26 mouse cellular contexts compared by ENCODE assay signal in the genomic region with DNA sequence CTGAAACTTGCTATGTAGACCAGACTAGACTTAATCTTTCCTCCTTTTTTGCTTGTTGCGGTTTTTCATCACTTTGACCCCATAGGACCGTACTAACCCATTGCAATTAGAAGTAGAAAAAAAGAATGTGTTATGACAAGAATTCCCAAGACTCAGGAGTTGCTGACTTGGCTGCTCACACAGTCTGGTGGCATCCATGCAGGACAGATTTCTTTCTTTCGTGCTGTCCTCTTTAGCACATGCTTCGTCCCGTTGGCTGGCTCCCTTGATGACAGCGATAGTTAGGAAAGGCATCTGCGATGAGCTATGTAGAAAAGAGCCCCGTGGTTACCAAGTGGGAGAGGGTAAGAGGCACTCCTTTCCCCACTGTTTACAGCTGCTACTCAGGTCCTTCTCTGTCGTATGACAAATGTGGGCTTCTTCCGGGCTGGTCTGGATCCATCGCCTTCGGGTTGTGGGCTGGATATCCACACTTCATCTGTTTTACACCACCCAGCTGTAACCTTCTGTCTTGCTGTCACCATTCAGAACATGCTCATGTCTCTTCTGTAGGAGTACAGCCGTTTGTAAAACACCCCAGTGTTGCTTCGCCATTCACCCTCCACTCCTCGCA. TPM values are rescaled to one million over a fixed set of nuclear protein-coding genes. Genes with fewer than 3 reads are reported as not detected.
DNase-seq lines count a peak whose midpoint lies in the region; ATAC-seq and TF ChIP-seq lines count a peak whose summit lies in the region.
"Had no signal": no experiment of that assay in that cellular context is flagged by ENCODE, and none has a peak within 500 bp of the region (broad histone marks: within the 10 kb centered on the region; RNA-seq: fewer than 3 reads in every experiment).

No protein-coding gene starts in this region.

- no peaks in the 10 kb centered on the region for H3K4me1 ChIP-seq in forebrain, embryonic 10.5 days
- no peaks in the 10 kb centered on the region for H3K4me1 ChIP-seq in forebrain, embryonic 12.5 days
- peaks cover 8% of the 10 kb centered on the region; the same call in 1 of the 2 replicates for H3K4me1 ChIP-seq in hindbrain, embryonic 15.5 days (replicated peaks)
- H3K4me1 ChIP-seq in hindbrain, postnatal 0 days (ENCODE audit: insufficient read depth, low read length): no peaks in the 10 kb centered on the region
- peaks cover 4% of the 10 kb centered on the region for H3K4me1 ChIP-seq in lung, embryonic 16.5 days (replicated peaks; ENCODE audit: control insufficient read depth, insufficient read depth, low read length)
- H3K4me1 ChIP-seq in olfactory bulb, adult 2 months (ENCODE audit: control insufficient read depth, insufficient read depth, low read length): peaks cover 39% of the 10 kb centered on the region
- H3K4me1 ChIP-seq: embryonic facial prominence, embryonic 13.5 days; liver, embryonic 12.5 days; midbrain, embryonic 15.5 days had no signal

- H3K9me3 ChIP-seq in forebrain, embryonic 10.5 days: no peaks in the 10 kb centered on the region
- H3K9me3 ChIP-seq in forebrain, embryonic 12.5 days: no peaks in the 10 kb centered on the region
- H3K9me3 ChIP-seq in hindbrain, embryonic 15.5 days: no peaks in the 10 kb centered on the region
- H3K9me3 ChIP-seq in hindbrain, postnatal 0 days (ENCODE audit: low read length): no peaks in the 10 kb centered on the region
- no peaks in the 10 kb centered on the region for H3K9me3 ChIP-seq in lung, embryonic 16.5 days (ENCODE audit: control insufficient read depth, low read length)
- H3K9me3 ChIP-seq: embryonic facial prominence, embryonic 13.5 days; limb, embryonic 10.5 days; liver, embryonic 12.5 days; lung, embryonic 15.5 days; midbrain, embryonic 15.5 days had no signal

- H3K4me2 ChIP-seq in forebrain, embryonic 12.5 days: no peak overlapping the region
- H3K4me2 ChIP-seq in hindbrain, embryonic 15.5 days: no peak overlapping the region
- no peak overlapping the region for H3K4me2 ChIP-seq in hindbrain, postnatal 0 days (ENCODE audit: low read depth, low read length)
- peak overlapping the region; percentile 29 for H3K4me2 ChIP-seq in lung, embryonic 16.5 days (ENCODE audit: low read depth, low read length)
- H3K4me2 ChIP-seq: embryonic facial prominence, embryonic 13.5 days; heart, embryonic 11.5 days; liver, embryonic 12.5 days; lung, embryonic 15.5 days; midbrain, embryonic 15.5 days had no signal

- TF ChIP-seq CTCF in hindbrain, postnatal 0 days (IDR thresholded peaks at IDR 0.05; ENCODE audit: low read depth): no peak
- TF ChIP-seq CTCF in olfactory bulb, adult 2 months (IDR thresholded peaks at IDR 0.05; ENCODE audit: insufficient read depth, low read depth, low read length): no peak

- DNase-seq in forebrain, embryonic 10.5 days (ENCODE audit: extremely low spot score, low spot score): no peak
- no peak for DNase-seq in hindbrain, postnatal 0 days (ENCODE audit: low spot score)
- no peak for DNase-seq in lung, postnatal 14 days
- no peak for DNase-seq in natural killer cell, adult 2 months (ENCODE audit: low spot score in 2 of 2)
- DNase-seq: cerebellum, adult 11 months; cerebellum, postnatal 10 days; gastrocnemius, postnatal 10 days; heart, postnatal 4 days; kidney, postnatal 14 days had no signal

- no peak for ATAC-seq in forebrain, embryonic 12.5 days (ENCODE audit: low FRiP score)
- ATAC-seq in hindbrain, embryonic 15.5 days (ENCODE audit: low FRiP score, low read depth): peak; percentile 42; the same call in 1 of the 2 replicates
- no peak; the same call in 1 of the 2 replicates for ATAC-seq in hindbrain, postnatal 0 days
- no peak for ATAC-seq in lung, embryonic 16.5 days (ENCODE audit: low read depth)
- ATAC-seq: activated CD4-positive, CD25-positive, alpha-beta regulatory T cell, adult 4 months; hindbrain, embryonic 16.5 days; intestine, postnatal 0 days; liver, embryonic 12.5 days; midbrain, embryonic 15.5 days had no signal

- WGBS in forebrain, embryonic 10.5 days: 87% methylated on average over 15 of the region's 15 CpGs
- WGBS in forebrain, embryonic 12.5 days: 88% methylated on average over 15 of the region's 15 CpGs
- 68% methylated on average over 15 of the region's 15 CpGs for WGBS in hindbrain, embryonic 15.5 days
- WGBS in hindbrain, postnatal 0 days: 63% methylated on average over 15 of the region's 15 CpGs
- 35% methylated on average over 15 of the region's 15 CpGs for WGBS in lung, embryonic 16.5 days
- 60% methylated on average over 15 of the region's 15 CpGs for WGBS in olfactory bulb, adult 2 months

- no peak overlapping the region for H3K9ac ChIP-seq in forebrain, embryonic 12.5 days
- H3K9ac ChIP-seq in hindbrain, embryonic 15.5 days: no peak overlapping the region
- no peak overlapping the region for H3K9ac ChIP-seq in hindbrain, postnatal 0 days (replicated peaks; ENCODE audit: low read length)
- no peak overlapping the region for H3K9ac ChIP-seq in lung, embryonic 16.5 days (ENCODE audit: low read length)
- H3K9ac ChIP-seq: embryonic facial prominence, embryonic 13.5 days; liver, embryonic 12.5 days; lung, embryonic 15.5 days; midbrain, embryonic 15.5 days had no signal

- H3K27me3 ChIP-seq in forebrain, embryonic 10.5 days (ENCODE audit: poor library complexity, severe bottlenecking): no peaks in the 10 kb centered on the region
- no peaks in the 10 kb centered on the region for H3K27me3 ChIP-seq in forebrain, embryonic 12.5 days
- no peaks in the 10 kb centered on the region for H3K27me3 ChIP-seq in hindbrain, embryonic 15.5 days
- no peaks in the 10 kb centered on the region for H3K27me3 ChIP-seq in hindbrain, postnatal 0 days (ENCODE audit: insufficient read depth, low read length)
- H3K27me3 ChIP-seq in lung, embryonic 16.5 days (ENCODE audit: control insufficient read depth, insufficient read depth, low read depth, low read length): no peaks in the 10 kb centered on the region; the same call in 1 of the 2 replicates
- H3K27me3 ChIP-seq: lung, embryonic 15.5 days; midbrain, embryonic 15.5 days had no signal

- no peak overlapping the region for H3K4me3 ChIP-seq in forebrain, embryonic 10.5 days
- H3K4me3 ChIP-seq in forebrain, embryonic 12.5 days (replicated peaks): no peak overlapping the region
- no peak overlapping the region for H3K4me3 ChIP-seq in hindbrain, embryonic 15.5 days
- no peak overlapping the region for H3K4me3 ChIP-seq in hindbrain, postnatal 0 days (ENCODE audit: low read length)
- no peak overlapping the region for H3K4me3 ChIP-seq in lung, embryonic 16.5 days (ENCODE audit: low read length)
- H3K4me3 ChIP-seq in olfactory bulb, adult 2 months (ENCODE audit: insufficient read depth, low read depth, low read length): no peak overlapping the region
- H3K4me3 ChIP-seq: embryonic facial prominence, embryonic 13.5 days; limb, embryonic 10.5 days; liver, embryonic 12.5 days; lung, embryonic 15.5 days; midbrain, embryonic 15.5 days had no signal

- peaks cover 79% of the 10 kb centered on the region for H3K36me3 ChIP-seq in forebrain, embryonic 10.5 days (replicated peaks)
- H3K36me3 ChIP-seq in forebrain, embryonic 12.5 days (replicated peaks): peaks cover 25% of the 10 kb centered on the region; the same call in 1 of the 2 replicates
- H3K36me3 ChIP-seq in hindbrain, embryonic 15.5 days: no peaks in the 10 kb centered on the region
- H3K36me3 ChIP-seq in hindbrain, postnatal 0 days (ENCODE audit: insufficient read depth, low read length): no peaks in the 10 kb centered on the region
- H3K36me3 ChIP-seq in lung, embryonic 16.5 days (ENCODE audit: control insufficient read depth, insufficient read depth, low read length): no peaks in the 10 kb centered on the region
- H3K36me3 ChIP-seq: embryonic facial prominence, embryonic 13.5 days; limb, embryonic 10.5 days; liver, embryonic 12.5 days; lung, embryonic 15.5 days; midbrain, embryonic 15.5 days had no signal

- H3K27ac ChIP-seq in forebrain, embryonic 10.5 days: 0 out of 2 replicates have a peak overlapping the region, but pooled peaks have one; percentile 30
- no peak overlapping the region for H3K27ac ChIP-seq in forebrain, embryonic 12.5 days
- no peak overlapping the region for H3K27ac ChIP-seq in hindbrain, embryonic 15.5 days (replicated peaks)
- H3K27ac ChIP-seq in hindbrain, postnatal 0 days: no peak overlapping the region
- no peak overlapping the region for H3K27ac ChIP-seq in lung, embryonic 16.5 days (ENCODE audit: low read length)
- H3K27ac ChIP-seq in olfactory bulb, adult 2 months (ENCODE audit: insufficient read depth, low read depth, low read length): peak overlapping the region; percentile 70
- H3K27ac ChIP-seq: embryonic facial prominence, embryonic 13.5 days; limb, embryonic 10.5 days; liver, embryonic 12.5 days; lung, embryonic 15.5 days; midbrain, embryonic 15.5 days had no signal

- TF ChIP-seq POLR2A in olfactory bulb, adult 2 months (IDR thresholded peaks at IDR 0.05; ENCODE audit: insufficient read depth, low read depth, low read length): no peak

RNA-seq across cellular contexts. Expression of a gene that starts 43.7 kb away (rescaled TPM):
- polyA plus RNA-seq in forebrain, embryonic 10.5 days (2016; fragmentation: Nextera tagmentation; extraction: Ambion mirVana): 7.7 and 8.3 TPM in 2 replicates
- 8.4 and 10.2 TPM in 2 replicates for polyA plus RNA-seq in forebrain, embryonic 12.5 days (2016; fragmentation: Nextera tagmentation; extraction: Ambion mirVana)
- 4.1 and 4.9 TPM in 2 replicates for polyA plus RNA-seq in hindbrain, embryonic 15.5 days (2015; fragmentation: Nextera tagmentation; extraction: Ambion mirVana)
- total RNA-seq in hindbrain, postnatal 0 days (2014; rRNA removed): 23.0 and 25.8 TPM in 2 replicates
- 5.3 and 5.9 TPM in 2 replicates for polyA plus RNA-seq in hindbrain, postnatal 0 days (2015; fragmentation: Nextera tagmentation; extraction: Ambion mirVana)
- polyA plus RNA-seq in lung, embryonic 16.5 days (2015; fragmentation: Nextera tagmentation; extraction: Ambion mirVana): 0.98 and 1.1 TPM in 2 replicates
- 36.7 and 55.3 TPM in 2 replicates for polyA plus RNA-seq in olfactory bulb, adult 2 months (2012; ENCODE audit: insufficient read depth, insufficient read length, low replicate concordance, missing spikeins)
- total RNA-seq: megakaryocyte, adult 5-6 weeks; neutrophil, adult 5-6 weeks had no signal
- polyA plus RNA-seq: activated CD4-positive, CD25-positive, alpha-beta regulatory T cell, adult 4 months had no signal

RNA-seq across cellular contexts. Expression of a gene that starts 59.1 kb away (rescaled TPM):
- not detected in 2 replicates for polyA plus RNA-seq in forebrain, embryonic 10.5 days (2016; fragmentation: Nextera tagmentation; extraction: Ambion mirVana)
- not detected in 2 replicates for polyA plus RNA-seq in forebrain, embryonic 12.5 days (2016; fragmentation: Nextera tagmentation; extraction: Ambion mirVana)
- polyA plus RNA-seq in hindbrain, embryonic 15.5 days (2015; fragmentation: Nextera tagmentation; extraction: Ambion mirVana): 0.22 and 0.43 TPM in 2 replicates
- not detected in 2 replicates for total RNA-seq in hindbrain, postnatal 0 days (2014; rRNA removed)
- polyA plus RNA-seq in hindbrain, postnatal 0 days (2015; fragmentation: Nextera tagmentation; extraction: Ambion mirVana): 0.21 and 0.26 TPM in 2 replicates
- not detected in 2 replicates for polyA plus RNA-seq in lung, embryonic 16.5 days (2015; fragmentation: Nextera tagmentation; extraction: Ambion mirVana)
- not detected in 2 replicates for polyA plus RNA-seq in olfactory bulb, adult 2 months (2012; ENCODE audit: insufficient read depth, insufficient read length, low replicate concordance, missing spikeins)
- total RNA-seq: adrenal gland, postnatal 14 days; gastrocnemius, postnatal 10 days; heart, postnatal 4 days; megakaryocyte, adult 5-6 weeks; neutrophil, adult 5-6 weeks had no signal
- polyA plus RNA-seq: activated CD4-positive, CD25-positive, alpha-beta regulatory T cell, adult 4 months; embryonic facial prominence, embryonic 13.5 days; intestine, postnatal 0 days; liver, embryonic 12.5 days; lung, embryonic 15.5 days; midbrain, embryonic 15.5 days; thymus, postnatal 0 days had no signal

Comparison
In these comparisons a context has a peak if more than half of its experiments do, and no peak if none do; other contexts are left out.
1. H3K27ac ChIP-seq: peak in forebrain, embryonic 10.5 days (single experiment) and olfactory bulb, adult 2 months (single experiment); none in forebrain, embryonic 12.5 days (single experiment), hindbrain, embryonic 15.5 days (single experiment), hindbrain, postnatal 0 days (single experiment) and lung, embryonic 16.5 days (single experiment).